Mouse (Mus musculus) MEL (cell line): ENCODE data around the gene Pxylp1. TPM values are rescaled to one million over a fixed set of nuclear protein-coding genes. Genes with fewer than 3 reads are reported as not detected.

Experiments
- DNase-seq: peaks from one replicate; pipeline ENCODE4 v3.0.0; 2011; ENCODE audit warnings: low read depth, low spot score
- H3K27ac ChIP-seq: 2 replicates; pipeline ENCODE4 v1.5.1; 2012; ENCODE audit warnings: low read depth, mild to moderate bottlenecking, control low read depth, low read length, moderate library complexity; ENCODE audit not compliant: control insufficient read depth
- H3K27me3 ChIP-seq, 2 experiments: fragments of 150-350 bp in 1 of 2; sonication (generic) in 1 of 2; 2 replicates each; pipeline ENCODE4 v1.6.1; 2012; ENCODE audit warnings: low read length in 2 of 2, mild to moderate bottlenecking in 2 of 2, improper control_type of control experiment in 1 of 2, moderate library complexity in 1 of 2; ENCODE audit not compliant: insufficient read depth in 2 of 2, control insufficient read depth in 1 of 2
- H3K36me3 ChIP-seq, 2 experiments: 2 replicates each; pipeline ENCODE4 v1.6.1; 2012 to 2014; ENCODE audit warnings: low read length in 2 of 2, improper control_type of control experiment in 1 of 2, inconsistent platforms in 1 of 2, mild to moderate bottlenecking in 1 of 2; ENCODE audit not compliant: insufficient read depth in 2 of 2, control insufficient read depth in 1 of 2
- H3K4me1 ChIP-seq, 2 experiments: fragments of 150-350 bp in 1 of 2; sonication (generic) in 1 of 2; 2 replicates each; pipeline ENCODE4 v1.6.1; 2012; ENCODE audit warnings: low read length in 2 of 2, improper control_type of control experiment in 1 of 2, mild to moderate bottlenecking in 1 of 2; ENCODE audit not compliant: insufficient read depth in 2 of 2, control insufficient read depth in 1 of 2
- H3K4me3 ChIP-seq, 2 experiments: fragments of 150-350 bp in 1 of 2; sonication (generic) in 1 of 2; 2 replicates each; pipeline ENCODE4 v1.5.1; 2012; ENCODE audit warnings: low read depth in 2 of 2, low read length in 2 of 2, mild to moderate bottlenecking in 2 of 2, moderate library complexity in 2 of 2, control low read depth in 1 of 2, improper control_type of control experiment in 1 of 2; ENCODE audit not compliant: control insufficient read depth in 1 of 2, insufficient read depth in 1 of 2
- H3K79me2 ChIP-seq: 2 replicates; pipeline ENCODE4 v1.6.1; 2012; ENCODE audit warnings: mild to moderate bottlenecking, low read length, moderate library complexity; ENCODE audit not compliant: control insufficient read depth, poor library complexity, insufficient read depth
- H3K9ac ChIP-seq: 2 replicates; pipeline ENCODE4 v1.6.1; 2012; ENCODE audit warnings: low read depth, mild to moderate bottlenecking, control low read depth, low read length, moderate library complexity; ENCODE audit not compliant: control insufficient read depth, poor library complexity, severe bottlenecking
- H3K9me3 ChIP-seq: fragments of 150-350 bp; sonication (generic); replicated peaks from 2 replicates; pipeline ENCODE4 v1.6.1; 2012; ENCODE audit warnings: mild to moderate bottlenecking, low read length, improper control_type of control experiment, moderate library complexity; ENCODE audit not compliant: insufficient read depth
- CHD2 ChIP-seq: IDR thresholded peaks from 2 replicates; pipeline ENCODE4 v1.6.1; 2011; ENCODE audit warnings: low read length, improper control_type of control experiment
- CTCF ChIP-seq, 3 experiments: IDR thresholded peaks in 2 of 3; conservative IDR thresholded peaks in 1 of 3; 2 replicates each; pipeline ENCODE4 v1.5.1; 2011 to 2012; ENCODE audit warnings: low read length in 3 of 3, low read depth in 2 of 3, mild to moderate bottlenecking in 2 of 3, improper control_type of control experiment in 1 of 3, inconsistent platforms in 1 of 3, mixed read lengths in 1 of 3, moderate library complexity in 1 of 3; ENCODE audit not compliant: control insufficient read depth in 1 of 3, insufficient read depth in 1 of 3, poor library complexity in 1 of 3, severe bottlenecking in 1 of 3
- ELF1 ChIP-seq: IDR thresholded peaks from 2 replicates; pipeline ENCODE4 v1.6.1; 2014; ENCODE audit warnings: low read depth, mild to moderate bottlenecking, inconsistent platforms, low read length, improper control_type of control experiment, moderate library complexity
- ETS1 ChIP-seq: IDR thresholded peaks from 2 replicates; pipeline ENCODE4 v1.6.1; 2012; ENCODE audit warnings: low read depth, mild to moderate bottlenecking, inconsistent platforms, low read length, improper control_type of control experiment, moderate library complexity
- HCFC1 ChIP-seq: IDR thresholded peaks from 2 replicates; pipeline ENCODE4 v1.6.1; 2012; ENCODE audit warnings: low read depth, mild to moderate bottlenecking, inconsistent platforms, low read length, improper control_type of control experiment, moderate library complexity
- JUND ChIP-seq: IDR thresholded peaks from 2 replicates; pipeline ENCODE4 v1.6.1; 2011; ENCODE audit warnings: low read depth, mild to moderate bottlenecking, improper control_type of control experiment, low read length
- KAT2A ChIP-seq: conservative IDR thresholded peaks from 2 replicates; pipeline ENCODE4 v1.6.1; 2012; ENCODE audit warnings: low read depth, low read length, improper control_type of control experiment, inconsistent platforms
- MEF2A ChIP-seq: IDR thresholded peaks from 2 replicates; pipeline ENCODE4 v1.6.1; 2014; ENCODE audit warnings: low read depth, mild to moderate bottlenecking, inconsistent platforms, low read length, improper control_type of control experiment; ENCODE audit not compliant: poor library complexity, insufficient replicate concordance, severe bottlenecking; ENCODE audit errors: extremely low read depth
- MXI1 ChIP-seq: IDR thresholded peaks from 2 replicates; pipeline ENCODE4 v1.6.1; 2011; ENCODE audit warnings: mild to moderate bottlenecking, low read depth, low read length, improper control_type of control experiment
- MYB ChIP-seq: IDR thresholded peaks from 2 replicates; pipeline ENCODE4 v1.6.1; 2011; ENCODE audit warnings: mild to moderate bottlenecking, low read depth, low read length, improper control_type of control experiment
- MYC ChIP-seq: IDR thresholded peaks from 2 replicates; pipeline ENCODE4 v1.6.1; 2011; ENCODE audit warnings: low read depth, mild to moderate bottlenecking, low read length, improper control_type of control experiment, moderate library complexity
- NRF1 ChIP-seq: IDR thresholded peaks from 2 replicates; pipeline ENCODE4 v1.6.1; 2014; ENCODE audit warnings: low read depth, mild to moderate bottlenecking, inconsistent platforms, low read length, improper control_type of control experiment, moderate library complexity; ENCODE audit not compliant: poor library complexity, insufficient read depth, severe bottlenecking
- POLR2AphosphoS5 ChIP-seq: IDR thresholded peaks from 2 replicates; pipeline ENCODE4 v1.6.1; 2012; ENCODE audit warnings: low read depth, borderline replicate concordance, mild to moderate bottlenecking, inconsistent platforms, low read length, moderate library complexity, mixed read lengths
- SMC3 ChIP-seq: IDR thresholded peaks from 2 replicates; pipeline ENCODE4 v1.6.1; 2011; ENCODE audit warnings: low read depth, low read length, improper control_type of control experiment
- TAL1 ChIP-seq: IDR thresholded peaks from 2 replicates; pipeline ENCODE4 v1.6.1; 2012; ENCODE audit warnings: mild to moderate bottlenecking, inconsistent platforms, low read length, moderate library complexity, mixed read lengths
- TBP ChIP-seq: IDR thresholded peaks from 2 replicates; pipeline ENCODE4 v1.8.0; 2011; ENCODE audit warnings: low read depth, low read length, improper control_type of control experiment
- USF2 ChIP-seq, 2 experiments: IDR thresholded peaks; 2 replicates each; pipeline ENCODE4 v1.6.1; 2011 to 2012; ENCODE audit warnings: improper control_type of control experiment in 2 of 2, low read length in 2 of 2, borderline replicate concordance in 1 of 2, inconsistent platforms in 1 of 2, low read depth in 1 of 2, mild to moderate bottlenecking in 1 of 2; ENCODE audit not compliant: insufficient read depth in 1 of 2
- ZC3H11A ChIP-seq: IDR thresholded peaks from 2 replicates; pipeline ENCODE4 v1.6.1; 2012; ENCODE audit warnings: low read depth, mild to moderate bottlenecking, inconsistent platforms, low read length, improper control_type of control experiment
- ZMIZ1 ChIP-seq: IDR thresholded peaks from 2 replicates; pipeline ENCODE4 v1.6.1; 2012; ENCODE audit warnings: low read depth, mild to moderate bottlenecking, inconsistent platforms, low read length, improper control_type of control experiment, moderate library complexity
- ZNF384 ChIP-seq: IDR thresholded peaks from 2 replicates; pipeline ENCODE4 v1.6.1; 2012; ENCODE audit warnings: low read depth, mild to moderate bottlenecking, inconsistent platforms, low read length, improper control_type of control experiment
- polyA plus RNA-seq, 2 experiments: library from polyadenylated mRNA; stranded (reverse) in 1 of 2; unstranded in 1 of 2; fragments of >175 nt in 1 of 2; fragments of >200 nt in 1 of 2; gene quantifications; 2 replicates each; pipeline versions ENCODE4 v1.2.1 to v1.2.4; 2012; ENCODE audit warnings: low replicate concordance in 2 of 2, low read depth in 1 of 2; ENCODE audit not compliant: insufficient read length in 2 of 2, insufficient read depth in 1 of 2, missing spikeins in 1 of 2
- total RNA-seq: library from RNA; depleted of rRNA; stranded (reverse); fragments of 300-350 nt; gene quantifications from 2 replicates; pipeline ENCODE4 v1.2.3, GENCODE M21; 2012

Pxylp1 gene
- total and polyA plus RNA-seq, 3 experiments, result 5.7 to 9.9 TPM; not detected in 1

- no peak overlapping the region for H3K9ac ChIP-seq
- no peaks in the 10 kb centered on the region for H3K9me3 ChIP-seq
- no peaks in the 10 kb centered on the region for H3K4me1 ChIP-seq
- DNase-seq, result no peak
- no peaks in the 10 kb centered on the region for H3K36me3 ChIP-seq
- no peaks in the 10 kb centered on the region for H3K27me3 ChIP-seq
- no peak overlapping the region for H3K27ac ChIP-seq
- no peaks in the 10 kb centered on the region for H3K79me2 ChIP-seq
- no peak for TF ChIP-seq MEF2A
- no peak for TF ChIP-seq ELF1
- no peak for TF ChIP-seq ZMIZ1
- no peak for TF ChIP-seq MYB
- no peak for TF ChIP-seq MXI1
- TF ChIP-seq ETS1, result no peak
- no peak for TF ChIP-seq USF2 (IDR thresholded peaks at IDR 0.05; ENCODE audit: borderline replicate concordance in 1 of 2, insufficient read depth in 1 of 2, low read depth in 1 of 2, low read length in 2 of 2)
- TF ChIP-seq POLR2AphosphoS5, result no peak
- no peak for TF ChIP-seq ZNF384
- no peak for TF ChIP-seq CTCF (IDR thresholded peaks at IDR 0.05 in 2 of 3, conservative IDR thresholded peaks at IDR 0.05 in 1 of 3; ENCODE audit: control insufficient read depth in 1 of 3, insufficient read depth in 1 of 3, low read depth in 2 of 3, low read length in 3 of 3, poor library complexity in 1 of 3, severe bottlenecking in 1 of 3)
- no peak for TF ChIP-seq JUND
- TF ChIP-seq SMC3, result no peak
- TF ChIP-seq NRF1, result no peak
- TF ChIP-seq HCFC1, result no peak
- TF ChIP-seq ZC3H11A, result no peak
- TF ChIP-seq KAT2A, result no peak
- no peak for TF ChIP-seq MYC
- TF ChIP-seq TAL1, result no peak
- no peak for TF ChIP-seq CHD2
- TF ChIP-seq TBP, result no peak
- TF ChIP-seq, all 39 proteins: peak for 0
- H3K4me3 ChIP-seq, result no peak overlapping the region
Measured at GRCm38 (mm10) chr9:96851634-96852033, 40.8 kb downstream of the Pxylp1 start.

- no peak for TF ChIP-seq USF2 (IDR thresholded peaks at IDR 0.05; ENCODE audit: borderline replicate concordance in 1 of 2, insufficient read depth in 1 of 2, low read depth in 1 of 2, low read length in 2 of 2)
- DNase-seq, result no peak
- H3K4me3 ChIP-seq, result no peak overlapping the region
Measured at GRCm38 (mm10) chr9:96851036-96851435, 41.4 kb downstream of the Pxylp1 start.

More at GRCm38 (mm10) chr9:96851036-96851435, 41.4 kb downstream of the Pxylp1 start:
- Histone ChIP-seq H3K27ac (no peak overlapping the region), H3K79me2 (no peaks in the 10 kb centered on the region), H3K9ac (no peak overlapping the region), H3K27me3 (no peaks in the 10 kb centered on the region), H3K9me3 (no peaks in the 10 kb centered on the region), H3K4me1 (no peaks in the 10 kb centered on the region), H3K36me3 (no peaks in the 10 kb centered on the region)
